8 mouse cellular contexts compared by ENCODE assay signal in genomic region chr8:56884195-56884594, GRCm38 (mm10).
A peak's percentile ranks its signal among the peaks of the same experiment; 100 is the strongest.
DNase-seq lines count a peak whose midpoint lies in the region; ATAC-seq and TF ChIP-seq lines count a peak whose summit lies in the region.
"Had no signal": no experiment of that assay in that cellular context is flagged by ENCODE, and none has a peak within 500 bp of the region (broad histone marks: within the 10 kb centered on the region; RNA-seq: fewer than 3 reads in every experiment).

No protein-coding gene starts in this region.

- H3K9me3 ChIP-seq in hindbrain, postnatal 0 days (ENCODE audit: low read length), result no peaks in the 10 kb centered on the region
- no peaks in the 10 kb centered on the region for H3K9me3 ChIP-seq in hindbrain, embryonic 13.5 days
- no peaks in the 10 kb centered on the region for H3K9me3 ChIP-seq in midbrain, embryonic 14.5 days (ENCODE audit: control insufficient read depth, low read length)
- no peaks in the 10 kb centered on the region for H3K9me3 ChIP-seq in midbrain, embryonic 11.5 days (ENCODE audit: control insufficient read depth, low read length)

- H3K27me3 ChIP-seq in hindbrain, postnatal 0 days (ENCODE audit: insufficient read depth, low read length), result no peaks in the 10 kb centered on the region
- no peaks in the 10 kb centered on the region for H3K27me3 ChIP-seq in hindbrain, embryonic 13.5 days
- no peaks in the 10 kb centered on the region for H3K27me3 ChIP-seq in midbrain, embryonic 14.5 days (ENCODE audit: control insufficient read depth, insufficient read depth, low read length)
- no peaks in the 10 kb centered on the region for H3K27me3 ChIP-seq in midbrain, embryonic 11.5 days (ENCODE audit: control insufficient read depth, insufficient read depth, low read length)

- H3K9ac ChIP-seq in hindbrain, postnatal 0 days (replicated peaks; ENCODE audit: low read length), result no peak overlapping the region
- H3K9ac ChIP-seq in hindbrain, embryonic 13.5 days, result no peak overlapping the region
- no peak overlapping the region for H3K9ac ChIP-seq in midbrain, embryonic 14.5 days (replicated peaks; ENCODE audit: low read length)
- H3K9ac ChIP-seq in midbrain, embryonic 11.5 days (ENCODE audit: low read length), result no peak overlapping the region

- no peak overlapping the region for H3K4me2 ChIP-seq in hindbrain, postnatal 0 days (ENCODE audit: low read depth, low read length)
- no peak overlapping the region for H3K4me2 ChIP-seq in hindbrain, embryonic 13.5 days
- no peak overlapping the region for H3K4me2 ChIP-seq in midbrain, embryonic 14.5 days (ENCODE audit: low read length)
- H3K4me2 ChIP-seq in midbrain, embryonic 11.5 days, result no peak overlapping the region

- no peaks in the 10 kb centered on the region for H3K36me3 ChIP-seq in hindbrain, postnatal 0 days (ENCODE audit: insufficient read depth, low read length)
- H3K36me3 ChIP-seq in hindbrain, embryonic 13.5 days, result no peaks in the 10 kb centered on the region
- H3K36me3 ChIP-seq in midbrain, embryonic 14.5 days (ENCODE audit: control insufficient read depth, insufficient read depth, low read length), result no peaks in the 10 kb centered on the region
- no peaks in the 10 kb centered on the region for H3K36me3 ChIP-seq in midbrain, embryonic 11.5 days (ENCODE audit: control insufficient read depth, insufficient read depth, low read length)

- WGBS in hindbrain, postnatal 0 days, result 34% methylated on average over 1 of the region's 1 CpGs
- 35% methylated on average over 1 of the region's 1 CpGs for WGBS in hindbrain, embryonic 13.5 days
- 25% methylated on average over 1 of the region's 1 CpGs for WGBS in midbrain, embryonic 14.5 days
- 29% methylated on average over 1 of the region's 1 CpGs for WGBS in midbrain, embryonic 11.5 days

- TF ChIP-seq CTCF in hindbrain, postnatal 0 days (IDR thresholded peaks at IDR 0.05; ENCODE audit: low read depth), result peak; percentile 67

- no peak for ATAC-seq in hindbrain, postnatal 0 days
- no peak for ATAC-seq in hindbrain, embryonic 13.5 days (ENCODE audit: low FRiP score)
- ATAC-seq in midbrain, embryonic 14.5 days (ENCODE audit: low FRiP score, low TSS enrichment), result no peak
- ATAC-seq in midbrain, embryonic 11.5 days (ENCODE audit: low FRiP score), result no peak
- ATAC-seq in erythroblast, adult 5-6 weeks (replicated peaks; ENCODE audit: low FRiP score, poor library complexity, severe bottlenecking), result no peak

- H3K4me1 ChIP-seq in hindbrain, postnatal 0 days (ENCODE audit: insufficient read depth, low read length), result no peaks in the 10 kb centered on the region
- no peaks in the 10 kb centered on the region for H3K4me1 ChIP-seq in hindbrain, embryonic 13.5 days (replicated peaks)
- no peaks in the 10 kb centered on the region for H3K4me1 ChIP-seq in midbrain, embryonic 14.5 days (ENCODE audit: control insufficient read depth, insufficient read depth, low read length)
- H3K4me1 ChIP-seq in midbrain, embryonic 11.5 days (ENCODE audit: control insufficient read depth, insufficient read depth, low read length), result no peaks in the 10 kb centered on the region

- H3K27ac ChIP-seq in hindbrain, postnatal 0 days, result no peak overlapping the region
- no peak overlapping the region for H3K27ac ChIP-seq in hindbrain, embryonic 13.5 days
- no peak overlapping the region for H3K27ac ChIP-seq in midbrain, embryonic 14.5 days (replicated peaks; ENCODE audit: low read depth, low read length)
- no peak overlapping the region for H3K27ac ChIP-seq in midbrain, embryonic 11.5 days (ENCODE audit: low read depth, low read length)

- DNase-seq in hindbrain, postnatal 0 days (ENCODE audit: low spot score), result peak; percentile 63
- DNase-seq in midbrain, embryonic 14.5 days, result peak; percentile 68
- DNase-seq in midbrain, embryonic 11.5 days (ENCODE audit: low spot score, missing footprints), result no peak
- DNase-seq in embryo, embryonic 10.5 days (ENCODE audit: low spot score), result peak; percentile 52
- DNase-seq in cerebellum, postnatal 4 days (ENCODE audit: low spot score in 2 of 2), result no peak
- DNase-seq: thymus, postnatal 14 days had no signal

- H3K4me3 ChIP-seq in hindbrain, postnatal 0 days (ENCODE audit: low read length), result no peak overlapping the region
- no peak overlapping the region for H3K4me3 ChIP-seq in hindbrain, embryonic 13.5 days
- H3K4me3 ChIP-seq in midbrain, embryonic 14.5 days (replicated peaks; ENCODE audit: low read depth, low read length), result no peak overlapping the region
- no peak overlapping the region for H3K4me3 ChIP-seq in midbrain, embryonic 11.5 days (ENCODE audit: low read depth, low read length)

Comparison
In these comparisons a context has a peak if more than half of its experiments do, and no peak if none do; other contexts are left out.
1. DNase-seq: peak in hindbrain, postnatal 0 days (single experiment), midbrain, embryonic 14.5 days (single experiment) and embryo, embryonic 10.5 days (single experiment); none in midbrain, embryonic 11.5 days (single experiment) and cerebellum, postnatal 4 days (0 of 2).